Comparison of ENCODE assay signal across 8 mouse cellular contexts in genomic region chr13:98205771-98206545, GRCm38 (mm10). TPM values are rescaled to one million over a fixed set of nuclear protein-coding genes. Genes with fewer than 3 reads are reported as not detected.
DNase-seq lines count a peak whose midpoint lies in the region; ATAC-seq and TF ChIP-seq lines count a peak whose summit lies in the region.

Gene Arhgef28 (minus strand): TSS chr13:98206439.

- TF ChIP-seq CTCF in ES-Bruce4 (IDR thresholded peaks at IDR 0.05; ENCODE audit: low read depth, low read length): peak; percentile 24

- H3K9ac ChIP-seq in ES-Bruce4 (ENCODE audit: low read depth, poor library complexity, severe bottlenecking): peak within 1 kb of the TSS; percentile 53
- peak within 1 kb of the TSS; percentile 77 for H3K9ac ChIP-seq in lung, embryonic 16.5 days (ENCODE audit: low read length)

- ATAC-seq in hematopoietic stem cell, adult 5-6 weeks (replicated peaks in 1 of 2; ENCODE audit: insufficient read depth in 1 of 2, low FRiP score in 2 of 2, low TSS enrichment in 1 of 2, low read depth in 1 of 2, poor library complexity in 2 of 2, severe bottlenecking in 2 of 2): peak; percentile 77 to 84
- ATAC-seq in lung, embryonic 16.5 days (ENCODE audit: low read depth): peak; percentile 92

- H3K36me3 ChIP-seq in ES-Bruce4 (ENCODE audit: control insufficient read depth, insufficient read depth, low read length, poor library complexity, severe bottlenecking): no peaks in the 10 kb centered on the region
- H3K36me3 ChIP-seq in lung, embryonic 16.5 days (ENCODE audit: control insufficient read depth, insufficient read depth, low read length): no peaks in the 10 kb centered on the region

- under 1% methylated on average over 59 of the region's 76 CpGs for WGBS in lung, embryonic 16.5 days

- H3K4me2 ChIP-seq in lung, embryonic 16.5 days (ENCODE audit: low read depth, low read length): peak within 1 kb of the TSS; percentile 93

- DNase-seq in cerebellum, adult 18-20 months: peak; percentile 23 to 32
- DNase-seq in forelimb bud, embryonic 11.5 days (ENCODE audit: low read depth, low spot score): peak; percentile 63
- DNase-seq in layer of hippocampus, postnatal 10 days (ENCODE audit: low spot score in 2 of 2): peak; percentile 43 to 68
- peak; percentile 89 for DNase-seq in ovary, postnatal 36 days (ENCODE audit: low spot score)
- peak; percentile 49 for DNase-seq in thymus, postnatal 25 days

- no peaks in the 10 kb centered on the region for H3K4me1 ChIP-seq in ES-Bruce4 (ENCODE audit: control insufficient read depth, insufficient read depth, low read length)
- H3K4me1 ChIP-seq in lung, embryonic 16.5 days (replicated peaks; ENCODE audit: control insufficient read depth, insufficient read depth, low read length): peaks cover 10% of the 10 kb centered on the region

- no peak within 1 kb of the TSS for H3K27ac ChIP-seq in ES-Bruce4 (ENCODE audit: insufficient read depth, low read length)
- H3K27ac ChIP-seq in lung, embryonic 16.5 days (ENCODE audit: low read length): peak within 1 kb of the TSS; percentile 93

- H3K27me3 ChIP-seq in ES-Bruce4 (ENCODE audit: control insufficient read depth, insufficient read depth, low read length, poor library complexity, severe bottlenecking): 0 out of 2 replicates have a peak, but pooled peaks cover 2% of the 10 kb centered on the region
- H3K27me3 ChIP-seq in lung, embryonic 16.5 days (ENCODE audit: control insufficient read depth, insufficient read depth, low read depth, low read length): no peaks in the 10 kb centered on the region

- TF ChIP-seq EP300 in ES-Bruce4 (IDR thresholded peaks at IDR 0.05; ENCODE audit: insufficient read depth, low read depth, low read length): no peak

- peak within 1 kb of the TSS; percentile 51 for H3K4me3 ChIP-seq in ES-Bruce4 (ENCODE audit: low read depth, low read length)
- H3K4me3 ChIP-seq in lung, embryonic 16.5 days (ENCODE audit: low read length): peak within 1 kb of the TSS; percentile 69

- TF ChIP-seq POLR2A in ES-Bruce4 (IDR thresholded peaks at IDR 0.05; ENCODE audit: insufficient read depth, low read length): no peak

- H3K9me3 ChIP-seq in ES-Bruce4 (replicated peaks; ENCODE audit: control insufficient read depth, insufficient read depth, low read length, poor library complexity, severe bottlenecking): no peaks in the 10 kb centered on the region
- H3K9me3 ChIP-seq in lung, embryonic 16.5 days (ENCODE audit: control insufficient read depth, low read length): no peaks in the 10 kb centered on the region

RNA-seq across cellular contexts. Expression of gene Arhgef28, which starts in this region (rescaled TPM):
- 6.3 and 6.7 TPM in 2 replicates for polyA plus RNA-seq in ES-Bruce4 (2011; ENCODE audit: insufficient read depth, insufficient read length, low read depth, missing spikeins)
- 8.5 and 17.9 TPM in 2 replicates for total RNA-seq in hematopoietic stem cell, adult 5-6 weeks (2017)
- total RNA-seq in layer of hippocampus, postnatal 10 days (2021): 10 to 100 TPM; 76.3 to 80.5 TPM
- 21.7 and 24.4 TPM in 2 replicates for polyA plus RNA-seq in lung, embryonic 16.5 days (2015; fragmentation: Nextera tagmentation; extraction: Ambion mirVana)

Comparison
In these comparisons a context has a peak if more than half of its experiments do, and no peak if none do; other contexts are left out.
1. DNase-seq: peak in every context shown above with its lines; median percentile 89 in ovary, postnatal 36 days; 63 in forelimb bud, embryonic 11.5 days; 56 in layer of hippocampus, postnatal 10 days; 49 in thymus, postnatal 25 days; 28 in cerebellum, adult 18-20 months.